Mouse (Mus musculus): ENCODE measurements around the gene Vwce. TPM values are rescaled to one million over a fixed set of nuclear protein-coding genes. Genes with fewer than 3 reads are reported as not detected.

Vwce gene
- polyA plus RNA-seq, 1 experiment from 2014 or later = 0.86 TPM

DNA sequence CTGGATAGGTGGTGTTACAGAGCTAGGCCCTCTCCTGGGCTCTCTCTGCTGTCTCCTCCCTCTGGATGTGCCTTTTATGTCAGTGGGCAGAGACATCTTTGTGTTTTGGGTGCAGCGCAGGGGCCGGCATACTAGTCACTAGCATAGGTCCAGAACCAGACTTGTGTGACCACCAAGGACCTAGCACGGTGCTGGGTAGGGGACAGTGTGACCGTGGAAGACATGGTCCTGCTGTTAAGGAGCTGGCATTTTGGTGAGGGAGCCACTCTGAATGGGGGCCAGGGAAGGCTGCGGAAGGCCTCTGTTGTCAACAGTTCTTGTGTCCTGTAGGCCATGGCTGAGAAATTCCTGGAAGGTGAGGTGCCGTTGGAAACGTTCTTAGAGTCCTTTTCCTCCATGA, 78.2 kb downstream of the Vwce start:
- H3K27me3 ChIP-seq (ENCODE audit: control insufficient read depth, insufficient read depth, low read length) = no peaks in the 10 kb centered on the region
- 94% methylated on average over 7 of the region's 7 CpGs for WGBS
- DNase-seq (ENCODE audit: low spot score) (no peak), ATAC-seq (ENCODE audit: low FRiP score) (no peak)
- no peak overlapping the region for H3K9ac ChIP-seq (ENCODE audit: low read depth, low read length)
- H3K4me2 ChIP-seq (replicated peaks; ENCODE audit: low read depth, low read length) = no peak overlapping the region
- peaks cover 2% of the 10 kb centered on the region; the same call in 1 of the 2 replicates for H3K4me1 ChIP-seq (replicated peaks; ENCODE audit: control insufficient read depth, insufficient read depth, low read length)
- H3K36me3 ChIP-seq (ENCODE audit: control insufficient read depth, insufficient read depth, low read length) = peaks cover 3% of the 10 kb centered on the region; the same call in 1 of the 2 replicates
- no peaks in the 10 kb centered on the region for H3K9me3 ChIP-seq (ENCODE audit: control insufficient read depth, low read length)
- H3K27ac ChIP-seq (ENCODE audit: low read depth, low read length) = no peak overlapping the region
- no peak overlapping the region for H3K4me3 ChIP-seq (ENCODE audit: low read depth, low read length)

DNA sequence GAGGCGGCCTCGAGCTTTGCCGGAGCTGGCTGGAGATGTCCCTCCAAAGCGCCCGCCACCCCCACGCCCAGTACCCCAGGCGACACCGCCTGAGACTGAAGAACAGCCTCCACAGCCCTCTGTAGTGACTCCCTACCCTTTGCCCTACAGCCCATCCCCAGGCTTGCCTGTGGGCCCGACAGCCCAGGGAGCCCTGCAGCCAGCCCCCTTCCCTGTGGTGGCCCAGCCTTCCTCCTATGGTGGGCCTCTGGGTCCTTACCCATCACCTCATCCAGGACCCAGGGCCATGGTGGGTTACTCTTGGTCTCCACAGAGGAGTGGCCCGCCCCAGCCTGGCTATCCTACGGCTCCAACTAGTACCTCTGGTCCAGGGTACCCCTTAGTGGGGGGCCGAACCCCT, 78.6 kb downstream of the Vwce start:
- ATAC-seq (ENCODE audit: low FRiP score) = no peak

DNA sequence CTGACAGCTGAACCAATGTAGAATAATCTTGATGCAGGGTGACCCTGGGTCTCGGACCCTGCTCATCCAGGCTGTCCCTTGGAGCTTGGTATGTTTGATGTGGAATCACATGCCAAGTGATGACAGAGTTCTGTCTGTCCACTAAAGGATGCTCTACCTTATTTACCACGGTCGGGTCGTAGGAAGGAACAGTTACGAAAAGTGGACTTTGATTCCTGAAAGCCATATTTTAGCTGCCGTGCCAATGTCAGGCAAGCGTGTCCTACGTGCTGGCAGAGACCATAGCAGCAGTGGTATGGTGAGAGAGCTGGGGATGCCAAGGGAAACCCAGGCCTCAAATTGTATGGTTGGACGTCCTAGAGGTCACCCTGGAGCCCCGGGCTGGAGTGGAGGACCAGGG, 79.5 kb downstream of the Vwce start:
- H3K27me3 ChIP-seq (ENCODE audit: control insufficient read depth, insufficient read depth, low read length) = no peaks in the 10 kb centered on the region
- H3K27ac ChIP-seq (ENCODE audit: low read depth, low read length) = no peak overlapping the region
- H3K9ac ChIP-seq (ENCODE audit: low read depth, low read length) = no peak overlapping the region
- H3K9me3 ChIP-seq (ENCODE audit: control insufficient read depth, low read length) = no peaks in the 10 kb centered on the region
- ATAC-seq (ENCODE audit: low FRiP score) (no peak), DNase-seq (ENCODE audit: low spot score) (no peak)
- WGBS = 96% methylated on average over 10 of the region's 10 CpGs
- H3K4me3 ChIP-seq (ENCODE audit: low read depth, low read length) = no peak overlapping the region
- peaks cover 3% of the 10 kb centered on the region; the same call in 1 of the 2 replicates for H3K36me3 ChIP-seq (ENCODE audit: control insufficient read depth, insufficient read depth, low read length)
- H3K4me2 ChIP-seq (replicated peaks; ENCODE audit: low read depth, low read length) = no peak overlapping the region
- peaks cover 2% of the 10 kb centered on the region; the same call in 1 of the 2 replicates for H3K4me1 ChIP-seq (replicated peaks; ENCODE audit: control insufficient read depth, insufficient read depth, low read length)

More for the DNA sequence above, 78.6 kb downstream of the Vwce start:
- no peaks in the 10 kb centered on the region for H3K27me3 ChIP-seq (ENCODE audit: control insufficient read depth, insufficient read depth, low read length)
- peaks cover 2% of the 10 kb centered on the region; the same call in 1 of the 2 replicates for H3K4me1 ChIP-seq (replicated peaks; ENCODE audit: control insufficient read depth, insufficient read depth, low read length)
- no peak overlapping the region for H3K4me2 ChIP-seq (replicated peaks; ENCODE audit: low read depth, low read length)
- no peak overlapping the region for H3K4me3 ChIP-seq (ENCODE audit: low read depth, low read length)
- H3K36me3 ChIP-seq (ENCODE audit: control insufficient read depth, insufficient read depth, low read length) = peaks cover 3% of the 10 kb centered on the region; the same call in 1 of the 2 replicates
- H3K9me3 ChIP-seq (ENCODE audit: control insufficient read depth, low read length) = no peaks in the 10 kb centered on the region
- WGBS = 96% methylated on average over 12 of the region's 12 CpGs
- no peak overlapping the region for H3K9ac ChIP-seq (ENCODE audit: low read depth, low read length)
- H3K27ac ChIP-seq (ENCODE audit: low read depth, low read length) = no peak overlapping the region
- no peak for DNase-seq (ENCODE audit: low spot score)

DNA sequence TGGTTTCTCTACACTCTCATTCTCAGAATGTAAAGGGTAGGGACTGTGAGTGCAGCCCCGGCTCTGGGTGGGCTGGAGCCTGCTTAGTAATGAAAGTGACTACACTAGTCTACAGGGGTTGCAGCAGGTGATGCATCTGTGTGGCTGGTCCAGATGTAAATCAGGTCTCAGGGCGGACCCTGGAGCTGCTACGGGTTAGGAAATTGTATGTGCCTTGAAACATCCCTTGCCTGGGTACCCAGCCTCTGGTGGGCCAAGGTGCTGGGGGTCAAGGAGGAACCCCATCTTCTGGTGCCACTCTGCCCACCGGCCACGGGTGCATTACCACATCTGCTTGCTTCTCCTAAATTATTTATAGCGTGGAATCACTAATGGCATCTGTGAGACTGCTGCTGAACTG, 80.2 kb downstream of the Vwce start:
- Histone ChIP-seq H3K9me3 (ENCODE audit: control insufficient read depth, low read length) (no peaks in the 10 kb centered on the region), H3K36me3 (ENCODE audit: control insufficient read depth, insufficient read depth, low read length) (peaks cover 3% of the 10 kb centered on the region; the same call in 1 of the 2 replicates), H3K27ac (ENCODE audit: low read depth, low read length) (no peak overlapping the region), H3K4me2 (replicated peaks; ENCODE audit: low read depth, low read length) (no peak overlapping the region), H3K4me1 (replicated peaks; ENCODE audit: control insufficient read depth, insufficient read depth, low read length) (peaks cover 2% of the 10 kb centered on the region; the same call in 1 of the 2 replicates), H3K9ac (ENCODE audit: low read depth, low read length) (no peak overlapping the region), H3K27me3 (ENCODE audit: control insufficient read depth, insufficient read depth, low read length) (no peaks in the 10 kb centered on the region), H3K4me3 (ENCODE audit: low read depth, low read length) (no peak overlapping the region)
- ATAC-seq (ENCODE audit: low FRiP score) (no peak), DNase-seq (ENCODE audit: low spot score) (no peak)
- 95% methylated on average over 6 of the region's 6 CpGs for WGBS

DNA sequence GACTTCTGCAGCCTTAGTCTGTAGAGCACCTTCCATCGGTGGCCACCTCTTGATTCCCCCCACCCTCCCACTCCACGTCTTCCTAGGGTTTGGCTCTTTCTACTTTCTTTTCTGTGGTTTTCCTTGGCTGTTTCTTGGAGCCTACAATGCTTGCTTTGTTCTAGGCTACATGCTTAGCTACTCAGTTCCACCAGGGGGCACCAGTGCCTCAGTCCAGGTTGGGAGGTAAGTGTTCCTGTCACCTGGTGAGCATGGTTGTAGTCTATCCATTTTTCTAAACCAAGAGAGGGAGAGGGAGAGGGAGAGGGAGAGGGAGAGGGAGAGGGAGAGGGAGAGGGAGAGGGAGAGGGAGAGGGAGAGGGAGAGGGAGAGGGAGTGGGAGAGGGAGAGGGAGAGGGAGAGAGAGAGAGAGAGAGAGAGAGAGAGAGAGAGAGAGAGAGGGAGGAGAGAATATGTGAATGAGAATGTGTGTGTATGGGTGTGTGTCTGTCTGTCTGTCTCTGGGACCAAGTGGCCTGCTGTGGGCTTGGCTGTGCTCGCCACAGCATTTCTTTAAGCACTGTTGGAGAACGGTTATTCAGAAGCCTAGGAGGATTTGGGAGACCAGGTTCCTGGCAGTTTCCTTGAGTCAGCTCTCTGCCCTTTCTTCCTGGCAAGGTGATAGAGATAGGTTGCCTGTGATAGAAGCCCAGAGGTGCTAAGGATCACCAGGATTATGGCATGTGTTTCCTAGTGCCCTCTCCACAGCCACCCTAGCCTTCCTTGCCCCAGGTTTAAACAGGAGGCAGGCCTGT, 80.9 kb downstream of the Vwce start:
- peak; percentile 45; the same call in 1 of the 2 replicates for ATAC-seq (ENCODE audit: low FRiP score)
- 49% methylated on average over 4 of the region's 4 CpGs for WGBS

DNA sequence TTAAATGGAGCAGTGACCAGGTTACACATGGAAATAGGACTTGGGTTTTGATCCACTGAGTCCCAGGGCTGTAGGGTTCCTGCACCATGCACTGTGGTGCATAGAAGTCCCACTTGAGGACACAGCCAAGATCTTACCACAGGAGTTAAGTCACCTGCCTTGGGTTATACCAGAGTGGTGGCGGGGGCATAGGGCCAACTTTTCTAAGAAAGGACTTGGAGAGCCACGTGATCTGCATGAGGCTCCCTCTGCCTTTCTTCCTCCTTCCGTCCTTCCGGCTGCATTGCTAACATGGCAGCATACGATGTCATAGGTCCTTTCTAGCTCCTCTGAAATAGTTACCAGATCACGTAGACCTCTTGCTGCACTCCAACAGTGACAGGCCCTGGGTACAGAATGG, 81.5 kb downstream of the Vwce start:
- Histone ChIP-seq H3K4me3 (ENCODE audit: low read depth, low read length) (no peak overlapping the region), H3K4me1 (replicated peaks; ENCODE audit: control insufficient read depth, insufficient read depth, low read length) (peaks cover 2% of the 10 kb centered on the region; the same call in 1 of the 2 replicates), H3K27ac (ENCODE audit: low read depth, low read length) (no peak overlapping the region), H3K4me2 (replicated peaks; ENCODE audit: low read depth, low read length) (no peak overlapping the region), H3K36me3 (ENCODE audit: control insufficient read depth, insufficient read depth, low read length) (peaks cover 3% of the 10 kb centered on the region; the same call in 1 of the 2 replicates), H3K27me3 (ENCODE audit: control insufficient read depth, insufficient read depth, low read length) (no peaks in the 10 kb centered on the region), H3K9me3 (ENCODE audit: control insufficient read depth, low read length) (no peaks in the 10 kb centered on the region), H3K9ac (ENCODE audit: low read depth, low read length) (no peak overlapping the region)
- 86% methylated on average over 6 of the region's 6 CpGs for WGBS
- ATAC-seq (ENCODE audit: low FRiP score) = no peak
- DNase-seq (ENCODE audit: low spot score) = no peak

More for the DNA sequence above, 80.9 kb downstream of the Vwce start:
- H3K9ac ChIP-seq (ENCODE audit: low read depth, low read length) = no peak overlapping the region
- H3K36me3 ChIP-seq (ENCODE audit: control insufficient read depth, insufficient read depth, low read length) = peaks cover 3% of the 10 kb centered on the region; the same call in 1 of the 2 replicates
- H3K4me2 ChIP-seq (replicated peaks; ENCODE audit: low read depth, low read length) = no peak overlapping the region
- no peak overlapping the region for H3K4me3 ChIP-seq (ENCODE audit: low read depth, low read length)
- H3K27me3 ChIP-seq (ENCODE audit: control insufficient read depth, insufficient read depth, low read length) = no peaks in the 10 kb centered on the region
- 0 out of 2 replicates have a peak, but pooled peaks cover under 1% of the 10 kb centered on the region for H3K4me1 ChIP-seq (replicated peaks; ENCODE audit: control insufficient read depth, insufficient read depth, low read length)
- no peak overlapping the region for H3K27ac ChIP-seq (ENCODE audit: low read depth, low read length)
- H3K9me3 ChIP-seq (ENCODE audit: control insufficient read depth, low read length) = no peaks in the 10 kb centered on the region
- DNase-seq (ENCODE audit: low spot score) = peak; percentile 82

Other genes starting within 250 kb of the Vwce start
- gene Syt7, start 245.1 kb upstream of the Vwce start, polyA plus RNA-seq (2014; fragmentation: Nextera tagmentation; extraction: Ambion mirVana) = 2.1 and 2.4 TPM in 2 replicates
- 0.59 and 0.69 TPM in 2 replicates for gene Lrrc10b, start 176.7 kb upstream of the Vwce start, polyA plus RNA-seq (2014; fragmentation: Nextera tagmentation; extraction: Ambion mirVana)
- gene Ppp1r32, start 151.3 kb upstream of the Vwce start, polyA plus RNA-seq (2014; fragmentation: Nextera tagmentation; extraction: Ambion mirVana) = 1.7 TPM in 2 replicates
- gene Cpsf7, start 108.9 kb upstream of the Vwce start, polyA plus RNA-seq (2014; fragmentation: Nextera tagmentation; extraction: Ambion mirVana) = 60.9 and 65.4 TPM in 2 replicates
- gene Sdhaf2, start 108.1 kb upstream of the Vwce start, polyA plus RNA-seq (2014; fragmentation: Nextera tagmentation; extraction: Ambion mirVana) = 60.9 and 62.6 TPM in 2 replicates
- gene Tmem216, start 78.0 kb upstream of the Vwce start, polyA plus RNA-seq (2014; fragmentation: Nextera tagmentation; extraction: Ambion mirVana) = 61.2 and 63.7 TPM in 2 replicates
- 12.5 and 17.0 TPM in 2 replicates for gene Cyb561a3, start 57.0 kb upstream of the Vwce start, polyA plus RNA-seq (2014; fragmentation: Nextera tagmentation; extraction: Ambion mirVana)
- gene Tmem138, start 56.9 kb upstream of the Vwce start, polyA plus RNA-seq (2014; fragmentation: Nextera tagmentation; extraction: Ambion mirVana) = 58.7 and 62.3 TPM in 2 replicates
- gene Ddb1, start 28.9 kb upstream of the Vwce start, polyA plus RNA-seq (2014; fragmentation: Nextera tagmentation; extraction: Ambion mirVana) = 303 and 389 TPM in 2 replicates
- gene Tkfc, start 28.6 kb upstream of the Vwce start, polyA plus RNA-seq (2014; fragmentation: Nextera tagmentation; extraction: Ambion mirVana) = 20.3 and 23.0 TPM in 2 replicates
- gene Pga5, start 43.9 kb downstream of the Vwce start, polyA plus RNA-seq (2014; fragmentation: Nextera tagmentation; extraction: Ambion mirVana) = not detected in 2 replicates
- 23.9 and 27.2 TPM in 2 replicates for gene Vps37c, start 54.5 kb downstream of the Vwce start, polyA plus RNA-seq (2014; fragmentation: Nextera tagmentation; extraction: Ambion mirVana)
- gene Cd5, start 104.8 kb downstream of the Vwce start, polyA plus RNA-seq (2014; fragmentation: Nextera tagmentation; extraction: Ambion mirVana) = not detected in 2 replicates
- gene Cd6, start 195.8 kb downstream of the Vwce start, polyA plus RNA-seq (2014; fragmentation: Nextera tagmentation; extraction: Ambion mirVana) = not detected in 2 replicates
- 0.13 and 0.37 TPM in 2 replicates for gene Slc15a3, start 205.5 kb downstream of the Vwce start, polyA plus RNA-seq (2014; fragmentation: Nextera tagmentation; extraction: Ambion mirVana)
- 56.2 and 61.3 TPM in 2 replicates for gene Tmem132a, start 235.7 kb downstream of the Vwce start, polyA plus RNA-seq (2014; fragmentation: Nextera tagmentation; extraction: Ambion mirVana)
- 44.1 and 44.9 TPM in 2 replicates for gene Tmem109, start 247.8 kb downstream of the Vwce start, polyA plus RNA-seq (2014; fragmentation: Nextera tagmentation; extraction: Ambion mirVana)